Mouse (Mus musculus) heart, postnatal 4 days (tissue): ENCODE results near the gene Ptp4a2. TPM values are rescaled to one million over a fixed set of nuclear protein-coding genes. Genes with fewer than 3 reads are reported as not detected.
A peak's percentile ranks its signal among the peaks of the same experiment; 100 is the strongest.

Experiments used
- DNase-seq: peaks from one replicate; pipeline ENCODE4 v3.0.0; 2021
- total RNA-seq, 2 experiments: library from RNA; stranded (reverse); gene quantifications; 2 replicates each; pipeline ENCODE4 v1.2.3; 2021

The Ptp4a2 gene
- total RNA-seq, 2 experiments from 2014 or later = 293 to 301 TPM

GRCm38 (mm10) chr4:129797985-129798384 lies 13.0 kb upstream of the Ptp4a2 start:
- DNase-seq = no peak

- DNase-seq = no peak
Observed at GRCm38 (mm10) chr4:129803368-129803767, 7.7 kb upstream of the Ptp4a2 start.

GRCm38 (mm10) chr4:129805059-129805458 lies 6.0 kb upstream of the Ptp4a2 start:
- DNase-seq = no peak

GRCm38 (mm10) chr4:129811605-129812468 lies 818 bp downstream of the Ptp4a2 start:
- no peak for DNase-seq

- peak; percentile 45 for DNase-seq
Observed at GRCm38 (mm10) chr4:129817591-129817990, 6.6 kb downstream of the Ptp4a2 start.

GRCm38 (mm10) chr4:129818506-129819195 lies 7.6 kb downstream of the Ptp4a2 start:
- DNase-seq = peak; percentile 39

GRCm38 (mm10) chr4:129819712-129820336 lies 8.8 kb downstream of the Ptp4a2 start:
- DNase-seq = peak; percentile 98

- DNase-seq = peak; percentile 82
Observed at GRCm38 (mm10) chr4:129820417-129821086, 9.5 kb downstream of the Ptp4a2 start.

GRCm38 (mm10) chr4:129821087-129821616 lies 10.1 kb downstream of the Ptp4a2 start:
- no peak for DNase-seq

GRCm38 (mm10) chr4:129822324-129822723 lies 11.3 kb downstream of the Ptp4a2 start:
- no peak for DNase-seq

GRCm38 (mm10) chr4:129823216-129823810 lies 12.3 kb downstream of the Ptp4a2 start:
- no peak for DNase-seq

- no peak for DNase-seq
Observed at GRCm38 (mm10) chr4:129827611-129828010, 16.6 kb downstream of the Ptp4a2 start.

- no peak for DNase-seq
Observed at GRCm38 (mm10) chr4:129828081-129828480, 17.1 kb downstream of the Ptp4a2 start.

- DNase-seq = no peak
Observed at GRCm38 (mm10) chr4:129829799-129830198, 18.8 kb downstream of the Ptp4a2 start.

- no peak for DNase-seq
Observed at GRCm38 (mm10) chr4:129830343-129830944, 19.4 kb downstream of the Ptp4a2 start.

- DNase-seq = no peak
Observed at GRCm38 (mm10) chr4:129834581-129834980, 23.6 kb downstream of the Ptp4a2 start.

GRCm38 (mm10) chr4:129835296-129835695 lies 24.3 kb downstream of the Ptp4a2 start:
- DNase-seq = no peak

- no peak for DNase-seq
Observed at GRCm38 (mm10) chr4:129839866-129840555, 29.0 kb downstream of the Ptp4a2 start.

GRCm38 (mm10) chr4:129846823-129847222 lies 35.8 kb downstream of the Ptp4a2 start:
- peak; percentile 15 for DNase-seq

GRCm38 (mm10) chr4:129850491-129850890 lies 39.5 kb downstream of the Ptp4a2 start:
- no peak for DNase-seq

- DNase-seq = no peak
Observed at GRCm38 (mm10) chr4:129851861-129852260, 40.8 kb downstream of the Ptp4a2 start.
